Mouse (Mus musculus) thymus, postnatal 36 days (tissue): Measurements from ENCODE around the gene Slc1a6.
"Not testable (repeated sequence)": the region's sequence is repeated elsewhere in the genome, so short reads cannot be mapped to it uniquely, and the experiment has no call there.

Experiments used
- DNase-seq, 2 experiments: peaks; one replicate each; pipeline ENCODE4 v3.0.0; 2022; ENCODE audit warnings: mixed read lengths in 2 of 2

The Slc1a6 gene

DNA sequence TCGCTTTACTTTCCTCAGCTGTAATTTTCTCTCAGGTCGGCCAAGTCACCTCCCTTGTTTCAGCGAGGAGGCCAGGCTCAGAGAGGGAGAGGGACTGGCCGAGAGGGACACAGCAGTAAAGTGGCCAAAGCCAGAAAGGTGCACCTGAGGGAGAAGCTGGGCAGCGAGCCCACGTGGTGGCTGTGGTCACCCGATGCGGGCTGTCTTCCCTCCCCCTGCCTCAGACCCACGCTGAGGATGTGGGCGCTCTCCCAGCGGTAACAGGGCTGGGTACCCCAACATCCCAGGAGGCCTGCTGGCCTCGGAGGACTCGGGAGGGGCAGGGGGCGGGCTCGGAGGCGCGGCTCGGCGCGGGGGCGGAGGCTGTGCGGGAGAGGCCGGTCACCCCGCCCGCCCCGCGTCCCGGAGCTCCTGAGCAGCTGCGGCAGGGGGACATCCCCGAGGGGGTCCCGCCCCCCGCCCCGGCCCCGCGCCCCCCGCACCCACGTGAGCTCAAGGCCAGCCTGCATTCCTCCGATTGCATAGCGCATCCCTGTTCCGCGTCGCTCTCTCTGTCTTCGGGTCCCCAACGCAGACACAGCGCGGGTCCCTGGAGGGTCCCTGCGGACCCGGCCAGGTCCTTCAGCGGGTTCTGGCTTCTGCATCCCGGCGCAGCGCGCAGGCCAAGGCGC, at the start of gene Slc1a6:
Gene Slc1a6 (plus strand): TSS at position 516 of the 671 bp plus-strand sequence.
- no peak for DNase-seq

DNA sequence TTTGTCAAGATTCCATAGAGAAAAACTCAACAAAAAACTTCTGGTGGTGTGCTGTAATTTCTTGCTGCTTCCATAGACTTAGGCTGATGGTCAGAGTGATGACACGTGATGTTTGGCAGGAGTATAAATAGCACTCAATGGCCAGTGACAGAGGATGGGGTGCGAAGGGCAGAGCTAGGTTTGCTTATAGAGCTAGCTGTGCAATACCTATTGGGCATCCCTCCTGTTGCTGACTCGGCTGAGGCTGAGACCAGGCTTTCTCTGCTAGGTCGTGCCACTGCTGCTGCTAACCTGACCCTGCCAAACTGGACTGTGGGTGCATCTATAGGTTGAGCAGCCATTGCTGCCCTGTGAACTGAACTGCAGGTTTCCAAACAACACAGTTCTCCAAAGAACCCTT, 40.5 kb upstream of the Slc1a6 start:
- DNase-seq = no peak

DNA sequence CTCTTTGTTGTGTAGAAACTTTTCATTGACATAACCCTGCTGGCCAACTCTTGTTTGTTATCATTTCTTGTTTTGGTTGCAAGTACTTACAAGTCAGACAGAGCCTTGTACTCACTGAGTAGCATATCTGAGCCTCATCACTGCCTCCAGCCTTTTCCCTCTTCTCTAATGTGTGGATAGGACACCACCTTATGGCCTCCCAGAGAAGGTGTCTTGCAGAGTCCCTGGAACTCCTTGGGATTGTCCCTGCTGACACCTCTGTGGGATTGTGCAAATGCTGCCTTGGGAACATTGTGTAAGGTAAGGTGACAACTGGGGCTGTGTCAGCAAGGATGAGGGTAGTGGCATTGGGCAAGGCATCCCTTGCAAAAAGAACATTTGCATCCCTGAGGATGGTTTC, 36.6 kb upstream of the Slc1a6 start:
- DNase-seq = no peak

DNA sequence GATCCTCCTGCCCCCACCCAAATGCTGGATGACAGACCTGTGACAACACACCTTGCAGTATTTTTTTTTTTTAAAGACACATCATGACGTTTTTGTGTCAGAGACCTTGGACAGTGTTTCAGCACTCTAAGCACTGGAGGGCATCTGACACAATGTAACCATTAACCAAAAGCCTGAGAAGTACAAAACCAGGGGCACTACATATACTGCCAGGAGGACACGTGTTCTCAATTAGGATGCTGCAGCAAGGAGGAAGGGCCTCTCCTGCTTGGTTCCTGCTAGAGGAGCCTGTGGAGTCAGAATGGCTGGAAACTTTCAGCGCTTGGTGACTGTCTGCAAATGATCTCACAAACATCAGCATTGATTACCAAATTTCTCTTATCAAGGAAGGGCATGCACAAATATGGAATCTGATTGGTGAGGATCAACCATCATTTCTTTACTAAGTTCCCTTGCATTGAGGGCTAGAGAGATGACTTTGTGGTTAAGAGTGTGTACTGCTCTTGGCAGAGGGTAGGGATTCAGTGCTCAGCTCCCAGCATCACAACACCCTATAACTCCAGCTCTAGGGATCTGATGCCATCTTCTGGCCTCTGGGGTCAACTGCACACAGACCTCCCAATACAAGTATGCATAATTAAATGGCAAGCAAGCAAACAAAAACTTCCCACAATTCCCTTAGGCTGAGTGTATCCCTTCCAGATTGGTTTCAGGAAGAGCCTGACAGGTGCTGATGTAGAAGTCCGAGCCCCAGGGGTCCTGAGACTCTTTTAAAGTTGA, 34.7 kb upstream of the Slc1a6 start:
- no peak for DNase-seq

DNA sequence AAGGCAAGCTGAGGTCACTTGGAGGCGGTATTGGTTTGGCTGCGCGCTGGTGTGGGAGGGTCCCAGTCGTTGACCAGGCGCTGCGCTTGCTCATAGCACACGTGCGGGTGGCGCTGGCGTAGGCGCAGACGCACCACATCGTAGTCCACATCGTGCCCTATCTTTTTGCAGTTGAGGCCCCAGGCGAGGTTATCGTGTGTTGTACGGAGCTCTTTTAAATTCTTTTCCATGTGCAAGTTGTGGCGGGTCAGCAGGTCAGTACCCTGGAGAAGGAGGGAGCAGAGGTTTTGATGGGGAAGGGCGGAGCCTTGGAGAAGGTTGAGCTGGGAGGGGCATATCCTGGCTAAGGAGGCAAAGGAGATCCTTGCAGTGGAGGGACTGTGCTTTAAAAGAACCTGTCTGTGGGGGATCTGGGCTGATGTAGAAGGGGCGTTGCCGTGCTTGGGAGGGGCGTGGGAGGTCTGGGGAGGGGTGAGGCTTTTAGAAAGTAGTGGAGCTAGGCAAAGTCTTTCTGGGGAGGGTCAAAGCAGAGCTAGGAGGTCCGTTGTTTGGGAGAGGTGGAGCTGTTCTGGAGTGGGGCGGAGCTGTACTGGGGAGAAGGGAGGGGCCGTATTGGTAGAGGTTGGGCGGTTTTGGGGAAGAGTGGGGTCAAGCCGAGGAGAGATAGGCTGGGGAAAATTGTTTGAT, 33.1 kb upstream of the Slc1a6 start:
- DNase-seq = no peak

DNA sequence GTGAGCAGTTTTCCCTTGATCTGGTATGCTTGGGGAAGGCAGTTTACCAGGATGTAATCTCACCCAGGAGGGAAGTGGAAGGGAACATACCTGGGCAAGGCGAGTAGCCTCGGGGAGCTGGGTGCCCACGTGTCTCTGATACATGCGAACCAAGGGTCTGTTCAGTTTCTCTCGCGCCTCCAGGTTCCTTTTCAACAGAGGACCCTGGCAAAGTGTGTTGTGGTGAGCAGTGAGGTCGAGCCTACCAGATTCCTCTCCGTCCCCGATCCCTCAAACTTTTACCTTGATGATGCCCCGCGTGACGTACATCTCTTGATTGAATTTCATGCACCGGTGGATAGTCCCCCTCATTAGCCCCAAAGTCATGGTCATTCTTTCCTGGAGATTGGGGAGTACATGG, 32.1 kb upstream of the Slc1a6 start:
- no peak for DNase-seq

DNA sequence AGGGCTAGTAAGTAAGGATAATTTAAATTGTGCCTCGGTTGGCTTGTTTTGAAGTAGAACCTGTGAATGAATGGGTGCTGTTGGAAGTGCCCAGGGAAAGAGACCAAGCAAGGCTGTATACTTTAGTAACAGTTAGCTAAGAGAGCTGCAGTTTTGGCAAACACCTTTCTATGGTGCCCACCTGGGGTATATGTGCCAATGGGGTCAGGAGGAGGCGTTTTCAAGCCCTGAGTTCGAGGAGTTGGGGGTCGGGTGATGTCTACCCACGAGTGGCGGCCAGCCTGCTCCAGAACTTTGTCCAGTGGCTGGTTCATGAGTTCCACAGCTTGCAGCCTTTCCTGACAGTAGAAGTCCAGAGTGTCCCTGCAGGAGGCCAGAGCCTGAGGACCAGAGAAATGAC, 31.4 kb upstream of the Slc1a6 start:
- no peak for DNase-seq

DNA sequence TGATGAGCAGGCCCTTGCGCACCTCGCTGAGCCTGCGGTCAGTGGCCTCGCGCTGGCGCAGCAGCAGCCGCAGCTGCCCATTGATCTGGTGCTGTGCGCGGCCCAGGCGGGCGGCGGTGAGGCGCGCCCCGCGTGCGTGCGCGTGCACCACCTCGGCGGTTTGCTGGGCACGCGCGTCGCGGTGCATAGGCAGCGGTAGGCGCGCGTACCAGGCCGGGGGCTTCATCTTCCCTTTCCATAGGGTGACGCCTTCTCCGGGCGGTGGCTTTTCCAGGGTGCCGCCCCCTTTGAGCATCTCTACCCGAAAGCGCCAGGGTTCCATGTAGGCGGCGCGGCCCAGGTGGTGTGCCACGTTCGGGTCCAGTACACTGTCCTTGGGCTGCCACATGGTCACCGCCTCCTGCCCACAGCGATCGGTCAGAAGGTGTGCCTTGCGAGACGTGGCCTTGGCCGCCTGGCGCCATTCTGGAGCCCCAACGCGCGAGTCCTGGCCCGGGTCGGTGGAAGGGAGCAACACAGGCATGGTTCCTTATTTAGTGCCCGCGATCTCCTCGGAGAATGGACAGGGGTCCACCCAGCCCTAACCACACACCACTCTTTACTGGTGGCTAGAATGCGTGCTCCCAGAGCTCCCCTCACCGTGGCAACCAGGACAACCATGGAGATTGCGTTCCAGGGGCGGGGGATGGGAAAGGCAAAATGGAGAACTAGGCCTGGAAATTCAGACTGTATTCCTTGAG, 27.7 kb upstream of the Slc1a6 start, which contains the start of gene Ccdc105:
Gene Ccdc105 (minus strand): TSS at position 614 of the 740 bp plus-strand sequence.
- DNase-seq = no peak

DNA sequence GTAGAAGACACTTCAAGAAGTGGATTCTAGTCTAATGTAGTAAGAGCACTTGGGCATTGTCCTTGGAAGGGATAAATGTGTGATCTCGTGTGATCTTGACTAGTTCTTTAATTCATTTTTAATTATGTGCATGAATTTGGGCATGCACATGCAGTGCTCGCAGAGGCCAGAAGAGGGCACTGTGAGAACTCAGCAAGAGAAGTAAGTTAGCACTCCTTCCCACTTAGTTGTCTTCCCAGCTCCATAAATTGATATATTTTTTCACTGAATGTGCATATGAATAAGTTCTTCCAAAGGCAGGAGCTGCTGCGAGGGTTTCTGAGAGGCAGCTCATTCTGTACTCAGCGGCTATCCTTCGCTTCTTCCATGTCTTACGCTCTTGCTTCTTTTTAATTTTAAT, 24.3 kb upstream of the Slc1a6 start:
- peak; percentile 20 to 32 for DNase-seq

DNA sequence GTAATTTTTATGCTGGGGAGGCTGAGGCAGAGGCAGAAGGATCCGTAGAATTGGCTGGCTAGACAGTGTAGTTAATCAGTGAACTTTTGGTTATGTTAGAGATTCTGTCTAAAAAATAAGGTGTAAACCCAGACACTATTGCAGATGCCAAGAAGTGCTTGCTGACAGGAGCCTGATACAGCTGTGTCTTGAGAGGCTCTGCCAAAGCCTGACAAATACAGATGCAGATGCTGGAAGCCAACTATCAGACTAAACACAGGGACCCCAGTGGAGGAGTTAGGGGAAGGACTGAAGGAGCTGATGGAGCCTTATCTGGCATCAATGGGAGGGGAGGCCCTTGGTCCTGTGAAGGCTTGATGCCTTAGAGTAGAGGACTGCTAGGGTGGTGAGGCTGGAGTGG, 14.7 kb upstream of the Slc1a6 start:
- DNase-seq = no peak

DNA sequence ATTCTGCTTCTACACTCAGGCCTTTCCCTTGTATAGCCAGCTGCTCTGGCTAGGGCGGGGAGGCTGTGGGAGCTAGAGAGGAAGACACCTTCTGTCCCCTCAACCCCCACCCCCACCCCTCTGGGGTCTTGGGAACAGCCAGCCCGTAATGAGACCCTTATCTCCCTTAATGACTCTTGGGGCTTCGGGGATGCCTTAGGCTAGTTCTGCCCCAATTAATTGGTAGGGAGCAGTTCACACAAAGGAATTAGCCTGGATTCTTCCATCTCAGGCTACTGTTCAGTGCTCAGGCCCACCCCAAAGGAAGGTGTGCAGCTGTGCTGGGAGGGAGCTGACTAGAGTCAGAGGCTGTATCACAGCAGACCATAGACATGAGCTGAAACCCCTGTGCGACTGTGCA, 4.5 kb upstream of the Slc1a6 start:
- DNase-seq = no peak

DNA sequence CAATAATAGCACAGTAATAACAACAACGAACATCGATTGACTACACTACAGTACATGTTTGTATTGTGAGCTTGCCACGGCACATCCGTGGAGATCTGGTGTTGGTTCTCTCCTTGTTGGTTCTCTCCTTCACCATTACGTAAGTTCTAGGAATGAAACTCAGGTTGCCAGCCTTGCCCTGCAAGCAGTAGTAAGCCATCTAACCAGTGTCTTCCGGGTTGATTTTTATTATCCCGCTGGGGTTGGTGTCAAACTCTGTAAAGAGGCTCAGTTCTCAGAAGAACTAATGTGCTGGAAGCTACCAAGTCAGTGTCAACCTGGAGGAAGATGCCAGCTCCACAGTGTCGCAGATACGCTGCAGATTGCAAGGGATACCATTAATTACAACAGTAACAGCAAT, 769 bp upstream of the Slc1a6 start:
- DNase-seq = no peak

DNA sequence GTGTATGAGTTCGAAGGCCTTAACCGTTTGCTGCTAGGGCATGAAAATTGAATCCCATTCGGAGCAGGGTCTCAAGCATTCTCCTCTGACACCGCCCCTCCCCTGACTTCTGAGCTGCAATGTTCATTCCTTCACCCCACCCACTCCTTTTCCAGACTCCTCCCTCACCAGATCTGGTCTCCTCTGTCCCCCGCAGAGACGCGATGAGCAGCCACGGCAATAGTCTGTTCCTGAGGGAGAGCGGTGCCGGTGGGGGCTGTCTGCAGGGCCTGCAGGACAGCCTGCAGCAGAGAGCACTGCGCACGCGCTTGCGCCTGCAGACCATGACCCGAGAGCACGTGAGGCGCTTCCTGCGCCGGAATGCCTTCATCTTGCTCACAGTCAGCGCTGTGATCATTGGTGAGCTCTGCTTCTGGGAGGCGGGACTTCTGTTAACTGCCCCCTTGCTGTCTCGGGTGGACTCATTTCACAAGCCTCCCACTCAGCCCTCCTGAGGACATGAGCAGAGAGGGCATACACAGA, 7.3 kb downstream of the Slc1a6 start:
- DNase-seq = peak; percentile 3 to 6

DNA sequence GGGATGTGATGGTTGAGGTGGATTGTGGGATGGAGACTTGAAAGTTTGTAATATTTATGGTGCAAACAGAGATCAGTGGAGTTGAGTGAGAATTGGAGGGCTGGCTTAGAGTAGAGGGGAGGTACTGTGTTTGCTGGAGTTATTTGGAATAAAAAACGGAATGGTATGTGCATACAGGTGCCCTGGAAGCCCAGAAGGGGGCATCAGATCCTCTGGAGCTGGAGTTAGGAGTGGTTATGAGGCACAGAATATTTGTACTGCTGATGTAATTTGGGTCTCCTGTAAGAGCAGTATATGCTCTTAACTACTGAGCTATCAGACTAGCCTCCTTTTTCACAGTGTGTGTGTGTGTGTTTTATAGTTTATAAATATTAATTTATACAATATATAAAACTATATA, 10.3 kb downstream of the Slc1a6 start:
- no peak for DNase-seq

DNA sequence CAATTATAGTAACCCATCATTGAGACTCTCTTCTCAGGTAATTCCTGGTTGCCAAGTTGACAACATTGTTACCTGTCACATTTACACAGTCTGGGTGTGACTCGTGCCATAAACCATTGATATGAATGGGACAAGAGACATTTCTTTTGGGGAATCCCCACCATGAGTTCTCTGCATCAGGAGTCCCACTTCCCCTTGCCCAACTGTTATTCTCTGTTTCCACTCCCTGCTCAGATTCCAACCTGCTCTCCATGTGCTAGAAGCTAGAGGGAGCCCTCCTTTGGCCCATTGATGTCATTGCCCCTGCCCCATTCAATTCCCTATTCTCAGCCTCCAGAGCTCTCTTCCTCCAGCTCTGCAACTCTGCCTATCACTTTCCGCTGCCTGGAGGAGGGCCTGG, 21.2 kb downstream of the Slc1a6 start:
- no peak for DNase-seq

DNA sequence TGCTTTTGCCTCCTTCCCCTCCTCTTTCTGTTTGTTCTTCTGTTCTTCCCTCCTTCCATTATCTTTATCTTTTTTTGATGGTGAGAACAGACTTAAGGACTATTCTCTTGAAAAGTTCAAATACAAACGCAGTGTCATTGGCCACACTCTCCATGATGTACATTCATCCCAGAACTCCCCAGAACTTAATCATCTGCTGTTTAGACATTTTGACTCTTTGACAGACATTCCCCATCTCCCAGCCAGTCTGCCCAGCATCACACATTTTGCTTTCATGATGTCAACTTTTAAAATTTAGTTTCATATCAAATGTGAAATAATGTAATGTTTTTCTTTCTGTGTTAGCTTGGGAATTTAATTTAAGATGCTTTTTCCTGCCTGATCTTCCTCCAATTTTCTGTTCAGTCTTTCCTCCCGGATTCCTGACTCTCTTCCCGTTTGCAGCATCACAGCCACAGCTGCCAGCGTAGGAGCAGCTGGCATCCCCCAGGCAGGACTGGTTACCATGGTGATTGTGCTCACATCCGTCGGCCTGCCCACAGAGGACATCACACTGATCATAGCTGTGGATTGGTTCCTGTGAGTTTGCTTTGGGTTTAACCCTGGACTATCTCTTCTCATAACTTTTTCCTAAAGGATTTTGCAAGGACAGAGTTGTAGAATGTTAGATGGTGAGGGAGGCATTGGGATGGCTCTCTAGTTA, 32.2 kb downstream of the Slc1a6 start:
- no peak for DNase-seq

DNA sequence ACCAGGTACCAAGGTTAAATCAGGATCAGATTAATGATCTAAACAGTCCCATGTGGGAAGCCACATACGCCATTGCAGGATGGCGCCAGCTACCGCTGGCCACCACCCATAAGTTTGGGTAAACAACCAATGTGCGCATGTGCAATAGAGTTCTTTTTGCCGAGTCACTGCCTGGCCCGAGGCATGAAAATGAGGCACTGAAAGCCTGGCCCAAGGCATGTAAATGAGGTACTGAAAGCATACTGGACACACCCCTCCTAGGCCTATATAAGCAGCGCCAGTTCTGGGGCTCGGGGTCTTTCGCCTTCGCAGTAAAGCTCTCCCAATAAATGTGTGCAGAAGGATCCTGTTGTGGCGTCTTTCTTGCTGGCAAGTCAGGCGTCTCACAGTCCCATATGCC, 60.2 kb downstream of the Slc1a6 start:
- not testable (repeated sequence) for DNase-seq

DNA sequence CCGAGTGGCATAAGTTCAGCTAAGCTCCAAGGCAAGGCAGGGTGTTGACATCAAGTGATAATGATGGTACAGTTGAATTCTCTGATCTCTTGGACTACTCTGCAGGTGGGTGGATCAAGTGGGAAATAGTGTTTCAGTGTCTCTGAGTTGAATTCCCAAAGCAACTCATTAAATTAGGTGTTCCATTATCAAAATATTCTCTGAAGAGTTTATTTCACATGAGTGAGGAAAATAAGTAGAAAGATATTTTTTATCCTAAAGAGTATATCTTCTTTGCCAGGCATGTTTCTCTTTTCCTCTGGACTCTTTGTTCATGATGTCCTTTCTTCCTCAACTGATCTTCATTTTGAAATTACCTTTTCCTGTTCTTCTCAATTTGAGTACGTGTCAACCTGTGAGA, 71.8 kb downstream of the Slc1a6 start, which contains the start of gene Olfr1356:
Gene Olfr1356 (minus strand): TSS at position 101 of the 400 bp plus-strand sequence.
- no peak for DNase-seq
